Mouse (Mus musculus): ENCODE data around the gene Dpf2. TPM values are rescaled to one million over a fixed set of nuclear protein-coding genes. Genes with fewer than 3 reads are reported as not detected.
"Not testable (repeated sequence)": the region's sequence is repeated elsewhere in the genome, so short reads cannot be mapped to it uniquely, and the experiment has no call there.

Dpf2 gene
- polyA plus RNA-seq, 2 experiments from 2014 or later = 123 to 178 TPM

- ATAC-seq = no peak
These were observed 20.1 kb downstream of the Dpf2 start for GRCm38 (mm10) chr19:5892735-5893134.

DNA sequence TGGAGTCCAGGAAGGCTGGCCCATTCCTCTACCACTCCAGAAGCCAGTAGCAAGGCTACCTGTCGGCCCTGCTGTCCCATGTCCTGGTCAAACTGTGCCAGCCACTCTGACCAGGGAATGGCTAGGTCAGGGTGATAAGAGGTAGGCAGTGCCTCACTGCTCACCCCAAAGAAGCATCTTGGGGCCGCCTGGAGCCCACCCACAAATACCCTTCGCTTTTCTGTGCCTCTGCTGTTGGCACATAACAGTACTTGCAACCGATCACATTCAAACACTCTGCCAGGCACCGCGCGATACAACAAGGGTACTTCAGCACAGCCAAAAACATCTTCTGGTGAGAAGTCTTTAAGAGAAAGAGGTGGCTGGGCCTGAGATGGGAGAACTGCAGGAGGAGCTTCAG, 20.5 kb downstream of the Dpf2 start:
- ATAC-seq = no peak

GRCm38 (mm10) chr19:5891521-5892258, 21.1 kb downstream of the Dpf2 start:
- ATAC-seq = no peak

- no peak for ATAC-seq
These were observed 23.6 kb downstream of the Dpf2 start for GRCm38 (mm10) chr19:5889211-5889610.

DNA sequence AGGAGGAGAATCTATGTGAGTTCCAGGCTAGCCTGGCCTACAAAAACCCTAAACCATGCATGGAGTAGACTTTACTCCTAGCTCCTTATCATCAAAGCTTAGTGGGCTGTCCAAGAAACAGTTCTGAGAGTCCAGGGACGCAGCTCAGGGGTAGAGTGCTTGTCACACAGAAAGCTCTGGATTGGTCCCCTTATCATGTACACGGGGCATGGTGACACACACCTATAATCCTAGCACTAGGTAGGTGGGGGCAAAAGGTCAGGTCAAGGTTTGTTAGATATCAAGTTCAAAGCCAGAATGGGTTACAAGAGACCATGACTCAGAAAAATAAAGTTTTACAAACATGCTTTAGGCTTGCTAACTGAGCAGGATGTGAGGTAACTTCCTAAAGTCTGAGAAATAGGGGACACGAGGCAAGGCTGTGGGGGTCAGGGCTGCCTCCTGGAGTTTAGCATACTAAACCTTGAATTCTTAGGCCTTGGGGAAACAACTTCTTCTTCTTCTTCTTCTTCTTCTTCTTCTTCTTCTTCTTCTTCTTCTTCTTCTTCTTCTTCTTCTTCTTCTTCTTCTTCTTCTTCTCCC, 25.5 kb downstream of the Dpf2 start:
- ATAC-seq = no peak

GRCm38 (mm10) chr19:5885838-5886237, 27.0 kb downstream of the Dpf2 start:
- ATAC-seq = no peak

DNA sequence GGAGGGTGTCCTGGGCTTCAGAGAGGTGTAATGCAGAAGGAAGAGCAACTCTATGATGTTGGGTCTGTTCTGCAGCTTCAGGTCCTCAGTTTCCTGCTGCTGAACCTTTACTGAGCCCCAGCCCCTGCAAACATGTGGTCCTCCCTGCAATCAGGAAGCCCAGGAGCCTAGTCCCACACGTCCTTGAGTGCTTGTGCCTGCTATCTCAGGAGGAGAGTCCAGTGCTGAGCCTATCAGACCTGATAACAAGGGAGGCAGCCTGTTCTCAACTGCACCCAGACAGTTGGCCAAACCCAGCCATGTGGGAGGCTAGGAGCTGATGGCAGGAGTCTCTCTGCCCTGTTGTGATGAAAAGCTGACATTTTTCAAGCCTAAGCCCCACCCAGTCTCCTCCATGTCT, 28.9 kb downstream of the Dpf2 start:
- no peak for ATAC-seq

GRCm38 (mm10) chr19:5882079-5882478, 30.7 kb downstream of the Dpf2 start:
- ATAC-seq = not testable (repeated sequence)

- no peak for ATAC-seq
These were observed 31.7 kb downstream of the Dpf2 start for GRCm38 (mm10) chr19:5881155-5881554.

- ATAC-seq = no peak
These were observed 33.1 kb downstream of the Dpf2 start for GRCm38 (mm10) chr19:5879735-5880134.

- no peak for ATAC-seq
These were observed 33.9 kb downstream of the Dpf2 start for GRCm38 (mm10) chr19:5878916-5879315.

DNA sequence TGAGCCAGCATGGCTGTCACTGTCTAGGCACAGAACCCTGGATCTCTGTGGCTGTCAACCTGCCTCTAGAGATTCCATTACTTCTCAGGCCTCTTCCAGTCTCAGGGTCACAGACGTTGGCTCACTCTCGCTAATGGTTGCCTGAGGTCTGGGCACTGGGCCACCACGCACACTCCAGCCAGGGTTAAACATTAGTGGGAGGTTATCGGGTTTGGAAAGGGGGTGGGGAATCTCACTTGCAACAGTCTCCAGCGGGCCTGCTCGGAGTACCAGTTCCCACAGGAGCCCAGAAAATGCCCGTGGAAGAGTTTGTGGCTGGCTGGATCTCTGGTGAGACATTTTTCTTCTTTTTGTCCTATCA, 34.5 kb downstream of the Dpf2 start:
- no peak for ATAC-seq

DNA sequence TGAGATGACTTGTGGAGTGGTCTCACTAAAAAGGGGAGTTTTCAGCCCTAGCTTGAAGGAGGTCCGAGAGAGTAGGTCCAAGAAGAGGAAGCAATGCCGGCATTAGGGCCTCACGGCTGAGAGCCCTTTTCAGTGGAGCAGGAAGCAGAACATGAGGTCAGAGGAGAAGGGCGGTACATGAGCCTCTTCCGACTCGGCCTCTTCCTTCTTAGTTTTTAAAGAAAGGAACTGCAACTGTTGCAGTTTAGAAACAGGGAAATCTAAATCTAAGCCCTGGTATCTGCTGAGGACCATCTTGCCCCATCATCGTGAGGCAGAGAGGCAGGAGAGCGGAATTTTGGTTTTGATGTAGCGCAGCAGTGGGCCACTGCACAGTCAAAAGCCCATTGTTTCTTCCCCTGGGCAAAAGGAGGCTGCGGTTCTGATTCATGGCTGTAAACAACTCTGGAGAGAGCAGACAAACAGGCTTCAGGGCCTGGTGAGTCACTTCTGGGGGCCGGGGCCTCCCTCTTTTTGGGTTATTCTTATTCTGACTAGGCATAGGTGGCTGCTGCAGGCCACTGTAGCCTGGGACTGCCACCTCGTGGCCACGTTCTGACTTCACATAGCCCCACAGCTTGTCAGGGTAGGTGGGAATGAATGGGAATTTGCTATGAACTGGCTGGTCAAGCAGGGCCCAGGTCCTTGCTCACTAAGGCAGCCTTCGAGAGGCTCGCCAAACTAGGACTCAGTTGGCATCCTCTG, 35.0 kb downstream of the Dpf2 start, which contains the start of gene Slc25a45:
TSS of gene Slc25a45 (plus strand) at position 191 of the 744 bp plus-strand sequence.
- peak; percentile 83 for ATAC-seq

DNA sequence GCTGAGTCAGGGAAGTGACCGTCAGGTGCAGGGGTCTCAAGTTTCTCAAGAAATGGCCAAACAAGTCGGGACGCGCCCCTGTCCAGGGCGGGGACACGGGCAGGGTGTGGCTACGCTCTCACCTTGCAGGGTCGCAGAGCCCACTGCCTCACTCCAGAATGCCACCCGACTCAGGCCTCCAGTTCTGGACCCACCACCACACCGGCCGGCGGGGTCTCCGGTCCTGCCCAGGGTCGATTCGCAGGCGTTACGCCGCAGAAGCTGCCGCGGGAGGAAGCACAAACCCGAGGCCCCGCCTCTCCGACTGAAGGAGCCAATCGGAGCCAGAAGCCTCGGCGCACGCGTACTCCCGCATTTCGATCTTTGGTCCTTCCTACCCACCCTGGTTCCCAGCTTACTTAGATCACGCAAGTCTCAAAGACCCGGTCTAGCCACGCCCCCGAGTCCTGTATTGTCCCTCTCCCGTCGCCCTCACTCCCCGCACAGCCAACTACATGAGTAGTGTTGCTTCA, 37.8 kb downstream of the Dpf2 start, which contains the start of gene Frmd8:
TSS of gene Frmd8 (minus strand) at position 306 of the 512 bp plus-strand sequence.
- peak; percentile 62 for ATAC-seq

DNA sequence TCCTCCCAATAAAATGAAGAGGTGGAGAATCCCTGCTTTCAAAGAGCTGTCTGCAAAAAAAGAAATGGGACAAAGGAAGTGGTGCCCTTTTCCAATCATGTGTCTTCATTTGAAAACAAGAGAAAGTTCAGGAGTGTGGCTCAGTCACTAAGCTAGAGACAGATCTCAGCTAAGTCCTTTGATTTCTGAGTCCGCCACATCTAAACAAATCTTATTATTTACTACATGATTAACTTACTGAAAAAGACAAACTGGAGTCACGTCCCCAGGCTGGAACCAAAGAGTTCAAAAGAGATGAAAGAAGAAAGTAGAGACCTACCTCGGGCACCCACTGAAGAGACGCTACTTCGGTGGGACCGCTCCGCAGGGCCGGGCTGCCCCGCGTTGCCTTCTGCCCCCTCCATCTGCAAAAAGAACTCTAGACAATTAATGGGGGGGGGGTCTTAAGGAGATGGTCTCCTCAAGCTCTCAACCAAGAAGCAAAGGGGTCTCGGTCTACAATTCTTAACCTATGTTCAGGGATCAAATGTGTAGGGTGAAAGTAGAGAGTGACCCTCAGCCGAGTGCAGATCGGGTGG, 38.3 kb downstream of the Dpf2 start:
- ATAC-seq = no peak

DNA sequence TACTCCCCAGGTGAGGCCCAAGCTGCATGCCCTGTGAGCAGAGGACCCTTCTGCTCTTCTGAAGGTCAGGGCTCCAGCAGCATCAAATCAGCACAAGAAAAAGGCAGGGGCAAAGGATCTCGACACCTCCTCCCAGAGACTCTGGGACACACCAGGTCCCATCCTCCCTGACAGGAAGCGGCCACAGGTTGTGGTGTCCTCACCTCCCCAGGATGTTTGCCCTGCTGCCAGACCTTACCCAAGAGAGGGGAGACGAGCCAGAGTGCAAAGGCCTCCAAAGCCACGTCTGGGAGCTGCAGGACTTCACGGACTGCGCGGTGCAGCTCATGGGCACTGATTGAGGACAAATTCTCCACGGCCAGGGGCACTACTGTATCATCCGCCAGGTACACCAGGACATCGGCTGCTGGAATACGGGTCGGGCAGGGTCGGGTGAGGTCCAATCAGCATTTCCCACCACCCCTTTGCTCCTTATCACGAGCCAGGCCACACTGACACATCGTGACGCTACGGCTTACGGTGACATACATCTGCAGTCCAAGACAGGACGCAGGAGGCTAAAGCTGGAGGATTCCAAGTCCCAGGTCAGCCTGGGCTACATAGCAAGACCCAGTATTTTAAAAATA, 39.8 kb downstream of the Dpf2 start:
- no peak for ATAC-seq

DNA sequence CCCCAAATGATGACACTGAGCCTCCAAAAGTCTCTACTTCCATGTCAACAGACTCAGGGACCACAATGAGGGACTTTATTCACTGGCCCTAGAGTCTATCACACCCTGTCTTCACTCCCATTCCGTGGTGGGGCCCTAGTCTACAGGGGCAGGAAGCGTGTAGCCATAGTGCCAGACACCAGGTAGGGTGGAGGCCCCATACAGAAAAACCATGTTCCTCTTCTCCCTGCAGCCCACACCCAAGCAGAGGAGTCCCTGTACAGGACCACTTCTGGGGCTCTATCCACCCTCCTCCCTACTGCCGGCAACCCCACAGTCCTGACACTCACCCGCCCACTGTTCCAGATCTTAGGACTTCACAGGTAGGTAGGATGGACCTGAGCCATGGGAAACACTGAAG, 40.3 kb downstream of the Dpf2 start:
- no peak for ATAC-seq

DNA sequence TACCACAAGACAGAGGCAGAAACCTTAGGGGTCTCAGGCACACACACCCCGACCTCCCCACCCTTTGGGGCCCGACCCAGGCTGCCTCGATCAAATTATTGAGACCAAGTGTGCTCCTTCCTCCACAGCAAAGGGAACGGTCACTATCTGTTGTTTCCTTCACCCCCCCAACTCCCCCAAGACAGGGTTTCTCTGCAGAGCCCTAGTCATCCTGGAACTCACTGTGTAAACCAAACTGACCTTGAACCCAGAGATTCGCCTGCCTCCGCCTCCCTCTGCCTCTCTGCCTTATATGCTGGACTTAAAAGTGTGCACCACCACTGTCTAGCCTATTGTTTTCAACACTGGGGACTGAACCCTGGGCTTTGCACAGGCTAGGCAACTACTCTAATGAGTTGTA, 41.1 kb downstream of the Dpf2 start:
- ATAC-seq = no peak

GRCm38 (mm10) chr19:5871273-5871672, 41.5 kb downstream of the Dpf2 start:
- peak; percentile 17 for ATAC-seq

- no peak for ATAC-seq
These were observed 44.7 kb downstream of the Dpf2 start for GRCm38 (mm10) chr19:5868096-5868495.

DNA sequence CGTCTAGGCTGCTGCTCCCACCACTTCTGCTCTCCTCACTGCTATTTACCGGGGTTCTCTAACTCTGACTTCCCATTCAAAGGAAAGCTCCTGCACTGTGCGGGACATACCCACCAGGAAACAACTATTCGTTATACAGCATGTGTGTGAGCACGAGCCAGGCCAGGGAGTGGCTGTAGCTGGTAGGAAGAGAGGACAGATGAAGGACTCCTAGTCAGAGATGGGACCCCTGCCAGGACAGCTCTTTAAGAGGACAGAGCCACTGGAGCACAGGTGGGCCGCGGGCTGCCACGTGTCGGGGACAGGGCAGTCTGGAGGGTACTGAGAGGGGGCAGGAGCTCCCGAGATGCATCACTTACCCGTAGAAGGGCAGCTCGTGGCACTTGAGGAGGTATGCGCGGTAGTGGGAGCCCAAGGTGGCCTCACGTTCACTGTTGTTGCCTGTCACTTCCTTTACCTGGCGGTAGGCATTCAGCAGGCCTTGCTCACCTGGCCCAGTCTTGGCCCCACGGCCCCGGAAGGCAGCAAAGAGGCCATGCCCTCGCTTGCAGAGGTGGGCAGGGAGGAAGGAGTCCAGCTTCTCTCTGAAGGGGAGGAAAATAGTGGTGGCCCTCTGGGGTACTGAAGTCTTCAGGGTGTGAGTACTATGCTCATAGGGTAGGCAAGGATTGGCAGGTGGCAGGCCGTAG, 48.0 kb downstream of the Dpf2 start:
- no peak for ATAC-seq

DNA sequence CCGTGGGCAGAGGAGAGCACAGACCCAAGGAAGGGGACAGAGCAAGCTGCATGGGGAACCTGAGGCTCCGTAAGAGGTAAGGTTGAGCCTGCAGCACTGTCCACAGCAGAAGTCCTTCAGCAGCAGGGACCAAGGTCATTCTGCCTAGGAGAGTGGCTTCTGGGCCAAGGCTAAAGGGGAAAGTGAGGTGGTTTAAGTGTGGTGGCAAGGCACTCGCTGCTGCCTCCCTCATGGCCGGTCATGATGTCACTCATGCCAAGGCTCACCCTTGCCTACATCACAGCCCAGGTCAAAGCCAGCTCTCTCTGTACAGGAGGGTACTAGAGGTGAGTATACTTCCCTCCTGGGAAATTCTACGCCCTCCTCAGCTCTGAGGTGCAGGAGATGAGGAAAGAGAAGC, 49.0 kb downstream of the Dpf2 start:
- no peak for ATAC-seq
